34 mouse cellular contexts compared by ENCODE assay signal in genomic region chr13:55784268-55784667, GRCm38 (mm10). TPM values are rescaled to one million over a fixed set of nuclear protein-coding genes. Genes with fewer than 3 reads are reported as not detected.
"Had no signal": no experiment of that assay in that cellular context is flagged by ENCODE, and none has a peak within 500 bp of the region (broad histone marks: within the 10 kb centered on the region; RNA-seq: fewer than 3 reads in every experiment).

TSS of gene Catsper3 (plus strand) at chr13:55784568.

- H3K4me3 ChIP-seq: heart, embryonic 10.5 days; heart, embryonic 12.5 days; heart, embryonic 13.5 days; heart, embryonic 15.5 days; hindbrain, embryonic 10.5 days; hindbrain, embryonic 12.5 days; hindbrain, embryonic 13.5 days; hindbrain, embryonic 15.5 days; intestine, embryonic 15.5 days; kidney, embryonic 15.5 days; layer of hippocampus, adult 2 months had no signal

- H3K27me3 ChIP-seq: heart, embryonic 12.5 days; heart, embryonic 13.5 days; heart, embryonic 15.5 days; hindbrain, embryonic 12.5 days; hindbrain, embryonic 13.5 days; hindbrain, embryonic 15.5 days; intestine, embryonic 15.5 days; kidney, embryonic 15.5 days had no signal

- H3K4me1 ChIP-seq: heart, embryonic 10.5 days; heart, embryonic 12.5 days; heart, embryonic 13.5 days; heart, embryonic 15.5 days; hindbrain, embryonic 10.5 days; hindbrain, embryonic 12.5 days; hindbrain, embryonic 13.5 days; hindbrain, embryonic 15.5 days; intestine, embryonic 15.5 days; kidney, embryonic 15.5 days had no signal

- H3K27ac ChIP-seq: heart, embryonic 10.5 days; heart, embryonic 13.5 days; heart, embryonic 15.5 days; hindbrain, embryonic 10.5 days; hindbrain, embryonic 12.5 days; hindbrain, embryonic 13.5 days; hindbrain, embryonic 14.5 days; hindbrain, embryonic 15.5 days; hindbrain, postnatal 0 days; intestine, embryonic 15.5 days; kidney, embryonic 15.5 days; kidney, postnatal 0 days; layer of hippocampus, adult 2 months had no signal

- H3K36me3 ChIP-seq: heart, embryonic 10.5 days; heart, embryonic 12.5 days; heart, embryonic 13.5 days; heart, embryonic 15.5 days; hindbrain, embryonic 10.5 days; hindbrain, embryonic 12.5 days; hindbrain, embryonic 13.5 days; hindbrain, embryonic 15.5 days; intestine, embryonic 15.5 days; kidney, embryonic 15.5 days had no signal

- DNase-seq: heart, postnatal 10 days; heart, postnatal 14 days; heart, postnatal 36 days; heart, postnatal 4 days; kidney, adult 11 months; kidney, adult 18-20 months; kidney, adult 2 months; kidney, adult 8-10 months; kidney, adult 9 months; kidney, postnatal 10 days; kidney, postnatal 14 days; kidney, postnatal 25 days; kidney, postnatal 36 days; kidney, postnatal 4 days; layer of hippocampus, adult 9-11 months; layer of hippocampus, postnatal 36 days had no signal

RNA-seq across cellular contexts. Expression of gene Catsper3, which starts in this region (rescaled TPM):
- polyA plus RNA-seq: heart, embryonic 12.5 days; heart, embryonic 14.5 days; heart, embryonic 15.5 days; hindbrain, embryonic 10.5 days; hindbrain, embryonic 11.5 days; hindbrain, embryonic 12.5 days; hindbrain, embryonic 13.5 days; hindbrain, embryonic 14.5 days; hindbrain, embryonic 15.5 days; inflammation-experienced regulatory T-cells, adult 6 months; intestine, embryonic 15.5 days; intestine, embryonic 16.5 days; kidney, embryonic 15.5 days had no signal
